Mouse (Mus musculus): ENCODE data around the gene Apba3. TPM values are rescaled to one million over a fixed set of nuclear protein-coding genes. Genes with fewer than 3 reads are reported as not detected.

Apba3 gene
- polyA plus RNA-seq, 1 experiment: 136 TPM

- no peak for DNase-seq
- peaks cover 28% of the 10 kb centered on the region for H3K36me3 ChIP-seq (ENCODE audit: control insufficient read depth, insufficient read depth, low read length)
- TF ChIP-seq POLR2A (IDR thresholded peaks at IDR 0.05; ENCODE audit: control insufficient read depth, extremely low read depth, insufficient read depth, low read length, poor library complexity): no peak
- TF ChIP-seq CTCF (IDR thresholded peaks at IDR 0.05; ENCODE audit: borderline replicate concordance, control insufficient read depth, extremely low read depth, insufficient read depth, low read length, poor library complexity): no peak
- peaks cover 27% of the 10 kb centered on the region for H3K4me1 ChIP-seq (replicated peaks; ENCODE audit: control insufficient read depth, insufficient read depth, low read length)
- no peaks in the 10 kb centered on the region for H3K27me3 ChIP-seq (ENCODE audit: control insufficient read depth, insufficient read depth, low read length)
- H3K4me3 ChIP-seq (ENCODE audit: control insufficient read depth, insufficient read depth, low read length): no peak overlapping the region
- WGBS: 93% methylated on average over 13 of the region's 13 CpGs
- H3K27ac ChIP-seq (ENCODE audit: control insufficient read depth, insufficient read depth, low read length): no peak overlapping the region
Observed at GRCm38 (mm10) chr10:81318589-81319329, 52.0 kb downstream of the Apba3 start.

- Histone ChIP-seq H3K36me3 (ENCODE audit: control insufficient read depth, insufficient read depth, low read length) (peaks cover 33% of the 10 kb centered on the region), H3K27me3 (ENCODE audit: control insufficient read depth, insufficient read depth, low read length) (no peaks in the 10 kb centered on the region), H3K27ac (ENCODE audit: control insufficient read depth, insufficient read depth, low read length) (peak overlapping the region; percentile 65), H3K4me1 (replicated peaks; ENCODE audit: control insufficient read depth, insufficient read depth, low read length) (peaks cover 27% of the 10 kb centered on the region), H3K4me3 (ENCODE audit: control insufficient read depth, insufficient read depth, low read length) (no peak overlapping the region)
- DNase-seq: peak; percentile 52
- TF ChIP-seq POLR2A (IDR thresholded peaks at IDR 0.05; ENCODE audit: control insufficient read depth, extremely low read depth, insufficient read depth, low read length, poor library complexity) (no peak), CTCF (IDR thresholded peaks at IDR 0.05; ENCODE audit: borderline replicate concordance, control insufficient read depth, extremely low read depth, insufficient read depth, low read length, poor library complexity) (no peak)
- WGBS: 48% methylated on average over 8 of the region's 8 CpGs
Observed at GRCm38 (mm10) chr10:81319330-81319699, 52.6 kb downstream of the Apba3 start.

- peak; percentile 96 for DNase-seq
- H3K27ac ChIP-seq (ENCODE audit: control insufficient read depth, insufficient read depth, low read length): peak overlapping the region; percentile 65
- H3K27me3 ChIP-seq (ENCODE audit: control insufficient read depth, insufficient read depth, low read length): no peaks in the 10 kb centered on the region
- H3K36me3 ChIP-seq (ENCODE audit: control insufficient read depth, insufficient read depth, low read length): peaks cover 36% of the 10 kb centered on the region
- H3K4me1 ChIP-seq (replicated peaks; ENCODE audit: control insufficient read depth, insufficient read depth, low read length): peaks cover 27% of the 10 kb centered on the region
- 2% methylated on average over 38 of the region's 38 CpGs for WGBS
- TF ChIP-seq CTCF (IDR thresholded peaks at IDR 0.05; ENCODE audit: borderline replicate concordance, control insufficient read depth, extremely low read depth, insufficient read depth, low read length, poor library complexity) (no peak), POLR2A (IDR thresholded peaks at IDR 0.05; ENCODE audit: control insufficient read depth, extremely low read depth, insufficient read depth, low read length, poor library complexity) (no peak)
- H3K4me3 ChIP-seq (ENCODE audit: control insufficient read depth, insufficient read depth, low read length): peak overlapping the region; percentile 47
Observed at GRCm38 (mm10) chr10:81319741-81320549, 53.2 kb downstream of the Apba3 start.

- Histone ChIP-seq H3K4me3 (ENCODE audit: control insufficient read depth, insufficient read depth, low read length) (peak within 1 kb of the TSS; percentile 81), H3K36me3 (ENCODE audit: control insufficient read depth, insufficient read depth, low read length) (peaks cover 38% of the 10 kb centered on the region), H3K4me1 (replicated peaks; ENCODE audit: control insufficient read depth, insufficient read depth, low read length) (peaks cover 27% of the 10 kb centered on the region), H3K27ac (ENCODE audit: control insufficient read depth, insufficient read depth, low read length) (peak within 1 kb of the TSS; percentile 66), H3K27me3 (ENCODE audit: control insufficient read depth, insufficient read depth, low read length) (no peaks in the 10 kb centered on the region)
- under 1% methylated on average over 68 of the region's 68 CpGs for WGBS
- DNase-seq: peak; percentile 99
- peak; percentile 54; the same call in 1 of the 2 replicates for TF ChIP-seq CTCF (IDR thresholded peaks at IDR 0.05; ENCODE audit: borderline replicate concordance, control insufficient read depth, extremely low read depth, insufficient read depth, low read length, poor library complexity)
- TF ChIP-seq POLR2A (IDR thresholded peaks at IDR 0.05; ENCODE audit: control insufficient read depth, extremely low read depth, insufficient read depth, low read length, poor library complexity): peak; percentile 54; the same call in 1 of the 2 replicates
Observed at GRCm38 (mm10) chr10:81320550-81321347, 54.0 kb downstream of the Apba3 start, which contains the start of gene Cactin. Gene Cactin (plus strand): TSS chr10:81321103.

- DNase-seq: no peak
- Histone ChIP-seq H3K36me3 (ENCODE audit: control insufficient read depth, insufficient read depth, low read length) (peaks cover 45% of the 10 kb centered on the region), H3K27ac (ENCODE audit: control insufficient read depth, insufficient read depth, low read length) (no peak overlapping the region), H3K4me3 (ENCODE audit: control insufficient read depth, insufficient read depth, low read length) (peak overlapping the region; percentile 81), H3K4me1 (replicated peaks; ENCODE audit: control insufficient read depth, insufficient read depth, low read length) (peaks cover 31% of the 10 kb centered on the region), H3K27me3 (ENCODE audit: control insufficient read depth, insufficient read depth, low read length) (no peaks in the 10 kb centered on the region)
- WGBS: under 1% methylated on average over 20 of the region's 20 CpGs
- no peak for TF ChIP-seq POLR2A (IDR thresholded peaks at IDR 0.05; ENCODE audit: control insufficient read depth, extremely low read depth, insufficient read depth, low read length, poor library complexity)
- no peak for TF ChIP-seq CTCF (IDR thresholded peaks at IDR 0.05; ENCODE audit: borderline replicate concordance, control insufficient read depth, extremely low read depth, insufficient read depth, low read length, poor library complexity)
Observed at GRCm38 (mm10) chr10:81321436-81321835, 54.7 kb downstream of the Apba3 start.

- no peak for DNase-seq
- Histone ChIP-seq H3K36me3 (ENCODE audit: control insufficient read depth, insufficient read depth, low read length) (peaks cover 51% of the 10 kb centered on the region), H3K27me3 (ENCODE audit: control insufficient read depth, insufficient read depth, low read length) (no peaks in the 10 kb centered on the region), H3K4me1 (replicated peaks; ENCODE audit: control insufficient read depth, insufficient read depth, low read length) (peaks cover 31% of the 10 kb centered on the region), H3K4me3 (ENCODE audit: control insufficient read depth, insufficient read depth, low read length) (no peak overlapping the region), H3K27ac (ENCODE audit: control insufficient read depth, insufficient read depth, low read length) (no peak overlapping the region)
- TF ChIP-seq POLR2A (IDR thresholded peaks at IDR 0.05; ENCODE audit: control insufficient read depth, extremely low read depth, insufficient read depth, low read length, poor library complexity): no peak
- no peak for TF ChIP-seq CTCF (IDR thresholded peaks at IDR 0.05; ENCODE audit: borderline replicate concordance, control insufficient read depth, extremely low read depth, insufficient read depth, low read length, poor library complexity)
- 96% methylated on average over 27 of the region's 27 CpGs for WGBS
Observed at GRCm38 (mm10) chr10:81322444-81322843, 55.7 kb downstream of the Apba3 start.

Other genes with a start within 250 kb of the Apba3 start
- 0.05 and 0.13 TPM in 2 replicates for gene Diras1, start 241.3 kb upstream of the Apba3 start, polyA plus RNA-seq (2012; rRNA removed)
- 52.7 and 57.6 TPM in 2 replicates for gene Slc39a3, start 229.5 kb upstream of the Apba3 start, polyA plus RNA-seq (2012; rRNA removed)
- 265 and 279 TPM in 2 replicates for gene Sgta, start 206.8 kb upstream of the Apba3 start, polyA plus RNA-seq (2012; rRNA removed)
- 30.7 and 35.7 TPM in 2 replicates for gene Thop1, start 196.9 kb upstream of the Apba3 start, polyA plus RNA-seq (2012; rRNA removed)
- gene Creb3l3, start 168.1 kb upstream of the Apba3 start, polyA plus RNA-seq (2012; rRNA removed): 0.39 and 1.0 TPM in 2 replicates
- 214 and 285 TPM in 2 replicates for gene Map2k2, start 161.0 kb upstream of the Apba3 start, polyA plus RNA-seq (2012; rRNA removed)
- 66.0 and 87.5 TPM in 2 replicates for gene Zbtb7a, start 131.7 kb upstream of the Apba3 start, polyA plus RNA-seq (2012; rRNA removed)
- 67.6 and 72.9 TPM in 2 replicates for gene Pias4, start 99.0 kb upstream of the Apba3 start, polyA plus RNA-seq (2012; rRNA removed)
- 2,100 and 2,369 TPM in 2 replicates for gene Eef2, start 90.3 kb upstream of the Apba3 start, polyA plus RNA-seq (2012; rRNA removed)
- 95.9 and 103 TPM in 2 replicates for gene Dapk3, start 84.0 kb upstream of the Apba3 start, polyA plus RNA-seq (2012; rRNA removed)
- not detected in 2 replicates for gene 4930442H23Rik, start 83.1 kb upstream of the Apba3 start, polyA plus RNA-seq (2012; rRNA removed)
- gene Nmrk2, start 64.9 kb upstream of the Apba3 start, polyA plus RNA-seq (2012; rRNA removed): 0.12 TPM in 1 of 2 replicates, not detected in the other
- 2.4 and 2.5 TPM in 2 replicates for gene Atcay, start 36.1 kb upstream of the Apba3 start, polyA plus RNA-seq (2012; rRNA removed)
- gene Zfr2, start 33.8 kb upstream of the Apba3 start, polyA plus RNA-seq (2012; rRNA removed): 9.1 and 9.6 TPM in 2 replicates
- gene Matk, start 14.0 kb upstream of the Apba3 start, polyA plus RNA-seq (2012; rRNA removed): 19.5 and 21.0 TPM in 2 replicates
- 102 and 118 TPM in 2 replicates for gene Mrpl54, start within 50 bp of the Apba3 start, polyA plus RNA-seq (2012; rRNA removed)
- 27.5 and 34.5 TPM in 2 replicates for gene Tjp3, start 24.6 kb downstream of the Apba3 start, polyA plus RNA-seq (2012; rRNA removed)
- gene Pip5k1c, start 26.0 kb downstream of the Apba3 start, polyA plus RNA-seq (2012; rRNA removed): 212 and 239 TPM in 2 replicates
- 89.3 and 89.6 TPM in 2 replicates for gene Cactin, start 54.1 kb downstream of the Apba3 start, polyA plus RNA-seq (2012; rRNA removed)
- gene Tbxa2r, start 61.8 kb downstream of the Apba3 start, polyA plus RNA-seq (2012; rRNA removed): 310 and 312 TPM in 2 replicates
- 0.70 and 0.82 TPM in 2 replicates for gene Gipc3, start 76.3 kb downstream of the Apba3 start, polyA plus RNA-seq (2012; rRNA removed)
- gene Hmg20b, start 83.5 kb downstream of the Apba3 start, polyA plus RNA-seq (2012; rRNA removed): 199 and 209 TPM in 2 replicates
- gene Mfsd12, start 90.5 kb downstream of the Apba3 start, polyA plus RNA-seq (2012; rRNA removed): 65.3 and 85.5 TPM in 2 replicates
- gene 4930404N11Rik, start 98.9 kb downstream of the Apba3 start, polyA plus RNA-seq (2012; rRNA removed): 12.7 TPM in 2 replicates
- gene Fzr1, start 111.6 kb downstream of the Apba3 start, polyA plus RNA-seq (2012; rRNA removed): 181 and 201 TPM in 2 replicates
- gene Dohh, start 117.5 kb downstream of the Apba3 start, polyA plus RNA-seq (2012; rRNA removed): 119 and 123 TPM in 2 replicates
- 4.1 and 5.3 TPM in 2 replicates for gene Gm48551, start 117.5 kb downstream of the Apba3 start, polyA plus RNA-seq (2012; rRNA removed)
- 7.5 and 8.4 TPM in 2 replicates for gene Gm48552, start 122.0 kb downstream of the Apba3 start, polyA plus RNA-seq (2012; rRNA removed)
- 49.7 and 51.1 TPM in 2 replicates for gene Smim24, start 126.1 kb downstream of the Apba3 start, polyA plus RNA-seq (2012; rRNA removed)
- gene Nfic, start 188.7 kb downstream of the Apba3 start, polyA plus RNA-seq (2012; rRNA removed): 26.3 and 26.7 TPM in 2 replicates
- gene Celf5, start 215.7 kb downstream of the Apba3 start, polyA plus RNA-seq (2012; rRNA removed): 4.3 and 5.1 TPM in 2 replicates
- 332 and 337 TPM in 2 replicates for gene Ncln, start 229.4 kb downstream of the Apba3 start, polyA plus RNA-seq (2012; rRNA removed)
- gene S1pr4, start 233.2 kb downstream of the Apba3 start, polyA plus RNA-seq (2012; rRNA removed): 84.3 and 87.2 TPM in 2 replicates

All from thymus, adult 2 months (tissue).